Mouse (Mus musculus): ENCODE data around the gene Aup1. TPM values are rescaled to one million over a fixed set of nuclear protein-coding genes. Genes with fewer than 3 reads are reported as not detected.

Aup1 gene
- 361 to 403 TPM (median 382 TPM) in 4 replicates for total RNA-seq (2023; ENCODE audit: inconsistent age)

DNA sequence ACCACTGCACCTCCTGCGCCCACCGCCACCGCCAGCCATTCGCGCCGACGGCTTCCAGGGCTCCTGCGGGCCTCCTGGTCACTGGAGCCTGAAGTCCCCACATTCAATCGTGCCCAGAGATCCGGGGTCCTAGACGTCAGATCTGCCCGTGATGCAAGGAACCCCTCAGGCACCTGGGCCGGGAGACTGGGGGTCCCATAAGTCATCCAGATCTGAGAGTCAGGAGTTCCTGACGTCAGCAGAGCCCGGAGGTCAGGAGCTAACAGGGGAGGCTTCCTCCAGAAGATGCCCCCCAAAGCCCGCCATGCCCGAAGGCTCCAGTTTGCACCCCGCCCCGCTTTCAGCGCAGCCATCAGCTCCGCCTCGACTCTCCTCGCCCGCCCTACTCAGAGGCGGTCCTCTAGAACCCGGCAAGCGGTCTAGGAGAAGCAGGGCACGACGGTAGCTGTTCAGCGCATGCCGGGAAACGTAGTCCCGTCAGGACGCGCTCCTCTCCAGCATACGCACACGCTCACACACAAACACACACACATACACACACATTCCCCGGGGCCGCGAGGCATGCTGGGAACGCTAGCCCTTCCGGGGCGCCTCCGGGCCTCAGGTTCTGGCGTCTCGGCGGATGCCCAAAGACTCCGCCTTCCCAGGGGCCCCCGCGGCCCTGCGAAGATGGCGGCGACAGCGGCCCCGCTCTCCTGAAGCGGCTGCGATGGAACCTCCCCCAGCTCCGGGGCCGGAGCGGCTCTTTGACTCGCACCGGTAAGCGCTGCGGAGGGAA lies at the start of gene Aup1:
Aup1 (plus strand) TSS at position 448 of the 778 bp plus-strand sequence.

DNA sequence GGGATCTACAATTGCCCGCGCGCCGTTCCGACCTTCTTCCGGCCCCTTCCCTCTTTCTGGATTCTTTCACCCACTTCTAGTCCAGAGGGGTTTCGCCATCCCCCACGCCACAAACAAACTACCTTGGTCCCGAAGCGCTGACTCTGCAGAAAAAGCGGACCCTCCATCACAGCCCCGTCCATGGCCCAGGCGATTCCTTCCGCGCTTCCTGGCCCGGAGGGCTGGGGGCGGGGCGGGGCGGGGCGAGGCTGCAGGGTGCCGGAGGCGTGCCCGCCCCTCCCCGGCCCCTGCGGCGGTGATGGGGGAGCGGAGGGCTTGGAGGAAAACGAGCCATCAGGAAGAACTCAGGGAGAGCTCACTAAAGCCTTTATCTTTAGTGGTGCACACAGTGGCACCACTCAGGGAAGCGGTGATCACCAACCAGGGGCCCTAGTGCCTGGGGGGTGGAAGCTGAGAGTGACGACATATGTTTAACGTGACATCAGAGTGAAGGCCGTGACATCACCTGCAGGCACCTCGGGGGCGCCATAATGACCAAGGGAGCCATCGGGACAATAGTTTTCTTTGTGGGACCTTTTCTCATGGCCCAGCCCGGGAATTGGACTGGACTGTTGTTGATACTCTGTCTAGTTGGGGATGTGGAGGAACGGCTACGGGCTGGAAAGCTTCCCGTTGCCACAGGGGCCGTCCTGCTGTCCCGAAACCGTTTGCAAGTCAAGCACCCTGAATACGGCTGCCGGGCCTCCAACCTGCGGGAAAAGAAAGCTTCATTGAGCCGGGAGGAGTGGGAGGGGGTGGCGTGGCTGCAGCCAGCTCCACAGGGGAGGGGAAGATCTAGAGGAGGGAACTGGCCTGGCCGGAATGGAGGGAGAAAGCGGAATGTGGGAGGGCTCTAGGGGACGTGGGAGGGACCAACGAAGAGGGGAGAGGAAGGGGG lies 20.8 kb upstream of the Aup1 start, which contains the start of the genes Dok1 and Loxl3:
Dok1 (minus strand) TSS at position 223 of the 937 bp plus-strand sequence.
Loxl3 (plus strand) TSS at position 925 of the 937 bp plus-strand sequence.

DNA sequence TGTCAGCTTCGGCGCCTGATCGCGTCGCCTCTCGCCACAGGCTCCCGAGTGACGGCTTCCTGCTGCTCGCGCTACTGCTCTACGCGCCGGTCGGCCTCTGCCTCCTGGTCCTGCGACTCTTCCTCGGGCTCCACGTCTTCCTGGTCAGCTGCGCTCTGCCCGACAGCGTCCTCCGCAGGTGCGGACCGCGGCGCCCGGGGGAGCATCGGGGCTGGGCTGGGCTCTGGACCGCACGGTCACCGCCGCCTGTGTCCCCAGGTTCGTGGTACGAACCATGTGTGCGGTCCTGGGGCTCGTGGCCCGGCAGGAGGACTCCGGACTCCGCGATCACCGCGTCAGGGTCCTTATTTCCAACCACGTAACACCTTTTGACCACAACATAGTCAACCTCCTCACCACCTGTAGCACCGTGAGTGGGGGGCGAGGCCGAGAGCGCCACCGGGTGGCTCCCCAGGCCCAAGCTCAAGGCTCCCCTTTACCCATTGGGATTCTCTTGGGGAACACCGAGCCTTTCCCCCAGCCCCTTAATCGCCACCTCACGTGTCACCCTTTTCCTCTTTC lies 630 bp downstream of the Aup1 start, which contains the start of gene Htra2:
Htra2 (minus strand) TSS at position 403 of the 561 bp plus-strand sequence.

DNA sequence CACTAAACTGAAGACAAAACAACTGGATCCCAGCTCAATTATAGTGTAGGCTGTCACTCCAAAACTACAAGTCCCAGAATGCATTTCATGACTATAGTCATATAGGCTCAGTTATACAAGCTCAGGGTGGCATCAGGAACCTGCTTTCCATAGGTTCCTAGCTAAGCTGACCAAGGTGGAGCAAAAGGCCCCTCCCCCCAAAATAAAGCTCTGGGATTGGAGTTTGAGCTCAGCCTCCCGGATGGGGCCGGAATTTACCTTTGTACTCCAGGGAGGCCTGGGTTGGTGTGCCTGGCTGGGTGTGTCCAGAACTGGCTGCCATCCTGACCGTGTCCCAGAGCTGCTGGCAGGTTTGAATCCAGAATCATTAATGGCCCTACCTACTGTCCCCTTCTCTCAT lies 3.5 kb downstream of the Aup1 start, which contains the start of gene Dqx1:
Dqx1 (plus strand) TSS at position 55 of the 400 bp plus-strand sequence.

DNA sequence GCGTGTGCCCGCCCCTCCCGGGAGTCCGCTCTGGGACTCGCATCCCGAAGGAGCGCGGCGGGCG lies 15.8 kb downstream of the Aup1 start, which contains the start of gene Tlx2:
Tlx2 (minus strand) TSS at position 47 of the 64 bp plus-strand sequence.

DNA sequence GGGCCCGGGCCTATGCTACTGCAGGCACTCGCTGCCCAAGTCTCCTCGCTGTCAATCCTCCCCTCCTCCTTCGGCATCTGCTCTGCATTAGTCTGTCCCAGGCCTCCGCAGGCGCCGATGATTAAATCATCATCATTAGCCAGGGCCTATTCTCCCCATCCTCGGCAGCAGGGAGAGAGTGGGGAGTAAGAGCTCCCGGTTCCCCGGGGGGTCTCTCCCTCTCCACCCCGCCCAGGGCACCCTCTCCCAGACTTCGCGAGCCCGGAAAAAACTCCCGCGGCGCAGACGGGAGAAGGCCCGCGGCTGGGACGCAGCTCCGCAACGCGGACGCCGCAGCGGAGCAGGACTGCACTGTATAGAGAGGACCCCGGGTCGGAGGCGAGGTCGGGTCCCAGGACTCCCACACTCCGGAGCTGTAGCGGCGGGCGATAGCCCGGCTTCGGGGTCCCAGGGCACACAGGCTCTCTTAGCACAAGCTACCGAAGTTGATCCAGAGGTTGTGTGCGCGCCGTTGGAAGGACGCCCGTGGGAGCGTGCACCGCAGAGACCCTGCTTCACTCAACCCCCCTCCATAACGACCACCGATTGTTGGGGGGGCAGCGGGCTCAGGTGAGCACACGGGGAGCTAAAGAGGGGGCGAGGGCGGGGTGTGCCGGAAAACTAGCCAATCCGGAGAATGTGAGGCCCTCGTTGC lies 23.5 kb downstream of the Aup1 start, which contains the start of gene Pcgf1:
Pcgf1 (plus strand) TSS at position 240 of the 694 bp plus-strand sequence.

DNA sequence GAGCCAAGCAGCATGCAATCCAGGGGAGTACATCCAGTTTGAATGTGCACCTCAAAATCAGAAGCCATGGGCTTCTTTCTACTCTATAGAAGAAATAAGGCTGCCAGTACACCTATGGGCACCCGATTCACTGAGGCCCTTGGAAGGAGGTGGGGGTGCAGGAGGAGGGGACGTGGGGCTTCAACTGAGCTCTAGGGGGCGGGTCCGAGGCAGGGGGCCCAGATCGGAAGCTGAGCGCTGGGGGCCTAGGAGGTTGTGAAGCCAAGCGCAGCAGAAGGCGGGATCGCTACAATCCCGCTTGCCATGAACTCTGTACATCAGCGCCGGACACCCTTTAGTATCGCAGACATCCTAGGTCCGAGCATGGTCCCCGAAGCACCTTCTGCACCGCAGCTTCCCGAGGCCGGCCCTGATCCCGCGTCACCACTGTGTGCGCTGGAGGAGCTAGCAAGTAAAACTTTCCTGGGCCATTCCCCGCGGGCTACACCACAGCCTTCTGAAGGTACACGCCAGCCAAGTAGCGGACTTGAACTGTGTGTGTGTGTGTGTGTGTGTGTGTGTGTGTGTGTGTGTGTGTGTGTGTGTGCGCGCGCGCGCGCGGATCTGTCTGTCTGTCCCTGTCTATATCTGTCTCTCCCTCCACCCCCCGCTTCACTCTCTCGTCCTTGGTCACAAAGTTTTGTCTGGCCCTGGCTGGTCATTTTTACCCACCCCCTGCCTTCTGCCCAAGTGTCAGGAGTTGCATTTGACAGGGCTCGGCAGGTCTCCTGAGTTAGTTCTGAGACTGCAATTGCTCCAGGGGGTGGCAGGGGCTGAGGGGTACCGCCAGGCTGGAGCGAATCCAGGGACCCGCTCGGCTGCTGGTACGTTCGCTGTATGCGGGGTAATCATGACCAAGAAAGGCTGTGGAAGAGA lies 32.1 kb downstream of the Aup1 start, which contains the start of gene Lbx2:
Lbx2 (plus strand) TSS at position 247 of the 915 bp plus-strand sequence.

DNA sequence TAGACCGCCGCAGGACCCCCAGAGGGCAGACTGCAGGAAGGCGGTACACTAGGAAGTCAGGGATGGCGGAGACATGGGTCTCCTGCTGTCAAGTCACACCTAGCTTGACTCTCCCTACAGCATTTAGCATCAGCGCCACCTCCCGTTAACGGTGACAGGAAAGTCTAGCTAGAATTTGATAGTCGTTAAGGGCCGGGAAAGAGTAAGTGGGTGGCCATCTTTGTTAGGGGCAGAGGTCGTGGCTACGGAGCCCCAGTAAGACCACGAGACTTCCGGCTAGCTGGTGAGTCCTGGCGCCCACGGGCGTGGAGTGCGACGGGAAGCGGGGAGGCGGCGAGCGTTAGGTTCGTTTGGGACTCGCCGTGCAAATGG lies 47.0 kb downstream of the Aup1 start, which contains the start of the genes Ccdc142 and Gm42688:
Ccdc142 (plus strand) TSS at position 286 of the 372 bp plus-strand sequence.
Gm42688 (plus strand) TSS at position 302 of the 372 bp plus-strand sequence.

Other genes with a start within 250 kb of the Aup1 start
- 0.24 to 0.64 TPM (median 0.47 TPM) in 4 replicates for gene Sema4f, start 114.8 kb upstream of the Aup1 start, total RNA-seq (2023; ENCODE audit: inconsistent age)
- gene M1ap, start 107.6 kb upstream of the Aup1 start, total RNA-seq (2023; ENCODE audit: inconsistent age): 4.1 to 6.3 TPM (median 4.5 TPM) in 4 replicates
- 27.3 to 33.2 TPM (median 32.8 TPM) in 4 replicates for gene Dok1, start 21.1 kb upstream of the Aup1 start, total RNA-seq (2023; ENCODE audit: inconsistent age)
- 0.39 to 1.2 TPM (median 0.51 TPM) in 4 replicates for gene Loxl3, start 20.3 kb upstream of the Aup1 start, total RNA-seq (2023; ENCODE audit: inconsistent age)
- gene Htra2, start 752 bp downstream of the Aup1 start, total RNA-seq (2023; ENCODE audit: inconsistent age): 50.0 to 64.9 TPM (median 56.3 TPM) in 4 replicates
- gene Dqx1, start 3.3 kb downstream of the Aup1 start, total RNA-seq (2023; ENCODE audit: inconsistent age): 9.5 to 12.1 TPM (median 10.8 TPM) in 4 replicates
- not detected in 4 replicates for gene Tlx2, start 15.8 kb downstream of the Aup1 start, total RNA-seq (2023; ENCODE audit: inconsistent age)
- gene Pcgf1, start 23.3 kb downstream of the Aup1 start, total RNA-seq (2023; ENCODE audit: inconsistent age): 16.8 to 24.7 TPM (median 20.9 TPM) in 4 replicates
- not detected in 4 replicates for gene Lbx2, start 31.8 kb downstream of the Aup1 start, total RNA-seq (2023; ENCODE audit: inconsistent age)
- gene Ccdc142, start 47.1 kb downstream of the Aup1 start, total RNA-seq (2023; ENCODE audit: inconsistent age): 15.9 to 23.6 TPM (median 20.1 TPM) in 4 replicates
- 12.3 to 14.3 TPM (median 13.3 TPM) in 4 replicates for gene Gm42688, start 47.1 kb downstream of the Aup1 start, total RNA-seq (2023; ENCODE audit: inconsistent age)
- gene Mrpl53, start 54.5 kb downstream of the Aup1 start, total RNA-seq (2023; ENCODE audit: inconsistent age): 22.1 to 28.8 TPM (median 25.2 TPM) in 4 replicates
- 35.5 to 44.3 TPM (median 37.7 TPM) in 4 replicates for gene Mogs, start 61.0 kb downstream of the Aup1 start, total RNA-seq (2023; ENCODE audit: inconsistent age)
- gene Wbp1, start 67.0 kb downstream of the Aup1 start, total RNA-seq (2023; ENCODE audit: inconsistent age): 40.0 to 48.2 TPM (median 45.4 TPM) in 4 replicates
- 26.3 to 31.9 TPM (median 30.7 TPM) in 4 replicates for gene Ino80b, start 70.9 kb downstream of the Aup1 start, total RNA-seq (2023; ENCODE audit: inconsistent age)
- gene Rtkn, start 80.9 kb downstream of the Aup1 start, total RNA-seq (2023; ENCODE audit: inconsistent age): not detected in 4 replicates
- gene Wdr54, start 101.9 kb downstream of the Aup1 start, total RNA-seq (2023; ENCODE audit: inconsistent age): 1.2 to 2.5 TPM (median 1.3 TPM) in 4 replicates
- gene 1700003E16Rik, start 101.9 kb downstream of the Aup1 start, total RNA-seq (2023; ENCODE audit: inconsistent age): not detected in 4 replicates
- 108 to 117 TPM (median 110 TPM) in 4 replicates for gene Dctn1, start 111.4 kb downstream of the Aup1 start, total RNA-seq (2023; ENCODE audit: inconsistent age)
- gene Slc4a5, start 165.3 kb downstream of the Aup1 start, total RNA-seq (2023; ENCODE audit: inconsistent age): not detected in 4 replicates

All from B cell, adult (primary cell).